Mouse (Mus musculus): ENCODE results near the gene Bhlha15.

- TF ChIP-seq CTCF (IDR thresholded peaks at IDR 0.05; ENCODE audit: borderline replicate concordance, control insufficient read depth, extremely low read depth, insufficient read depth, low read length, poor library complexity) (no peak), POLR2A (IDR thresholded peaks at IDR 0.05; ENCODE audit: control insufficient read depth, extremely low read depth, insufficient read depth, low read length, poor library complexity) (no peak)
Observed at GRCm38 (mm10) chr5:144169275-144169975, 20.7 kb upstream of the Bhlha15 start.

All from thymus, adult 2 months (tissue).